Mouse (Mus musculus) CD4-positive naive resting alpha-beta T cell, adult 76 days (primary cell): ENCODE measurements around the gene Ccdc38. TPM values are rescaled to one million over a fixed set of nuclear protein-coding genes. Genes with fewer than 3 reads are reported as not detected.

Experiments
- total RNA-seq: library from RNA; stranded (reverse); gene quantifications from one replicate; pipeline ENCODE4 v1.2.4, GENCODE M21; 2023

The Ccdc38 gene
- total RNA-seq = 0.32 TPM

DNA sequence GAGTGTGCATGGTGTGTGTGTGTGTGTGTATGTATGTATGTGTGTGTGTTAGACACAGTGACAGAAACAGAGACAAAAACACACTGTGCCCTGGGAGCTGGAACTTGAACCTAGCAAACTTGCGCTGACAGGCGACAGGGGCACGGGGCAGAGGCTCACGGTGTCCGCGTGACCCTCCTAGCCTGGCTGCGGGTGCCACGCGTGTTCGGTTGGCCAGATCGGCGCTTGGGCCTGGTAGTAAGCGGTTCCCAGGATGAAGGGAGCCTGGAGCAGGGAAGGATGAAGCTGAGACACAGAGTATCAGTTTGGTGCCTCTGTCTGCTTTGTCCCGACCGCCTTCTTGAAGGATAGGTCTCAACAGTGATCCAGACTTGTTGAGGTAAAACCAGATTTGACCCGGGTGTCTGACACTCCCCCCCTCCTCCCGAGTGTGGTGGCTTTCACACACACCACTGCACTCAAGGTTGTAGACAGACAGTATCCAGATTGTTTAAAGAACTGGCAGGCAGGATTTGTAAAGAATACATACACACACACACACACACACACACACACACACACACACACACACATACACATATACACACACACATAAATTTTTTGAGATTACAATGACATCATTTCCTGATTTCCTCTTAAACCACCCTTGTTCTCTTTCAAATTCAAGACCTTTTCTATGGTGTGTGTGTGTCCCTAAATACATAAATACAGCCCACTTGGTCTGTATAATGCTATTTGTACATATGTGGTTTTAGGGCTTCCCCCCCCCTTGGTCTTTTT, at the start of gene Ccdc38:
Ccdc38 (plus strand) TSS at position 202 of the 780 bp plus-strand sequence.

DNA sequence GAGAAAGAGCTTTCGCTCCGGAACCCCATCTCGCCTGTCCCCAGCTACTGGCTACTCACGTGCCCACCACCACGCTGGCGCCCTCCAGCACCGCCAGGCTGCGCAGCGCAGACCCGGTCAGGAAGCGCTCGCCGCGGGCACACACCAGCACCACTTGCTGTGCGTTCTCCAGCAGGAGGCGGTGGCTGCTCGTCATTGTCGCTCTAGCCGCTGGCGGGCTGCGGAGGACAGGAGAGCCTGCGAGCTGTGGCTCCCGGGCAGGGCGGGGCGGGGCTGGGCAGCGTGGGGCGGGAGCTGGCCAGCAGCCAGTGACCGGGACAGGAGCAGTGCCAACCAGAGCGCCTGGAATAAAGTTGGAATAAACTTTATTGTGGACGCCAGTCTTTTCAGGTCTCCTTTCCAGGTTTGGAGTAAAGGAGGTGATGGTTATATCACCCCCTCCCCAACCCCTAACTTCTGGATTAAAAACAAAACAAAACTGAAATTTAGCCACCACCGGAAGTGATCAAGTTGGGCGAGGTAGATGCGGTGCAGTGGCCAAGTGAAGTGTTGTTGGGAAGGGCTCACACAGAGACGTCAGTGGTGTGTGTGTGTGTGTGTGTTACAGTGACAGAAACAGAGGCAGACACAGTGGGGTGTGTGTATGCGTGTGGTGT, 529 bp upstream of the Ccdc38 start, which contains the start of gene Amdhd1:
Amdhd1 (minus strand) TSS at position 259 of the 656 bp plus-strand sequence.

GRCm38 (mm10) chr10:93589281-93589848, 48.9 kb downstream of the Ccdc38 start, which contains the start of gene Snrpf:
Gene Snrpf (minus strand): TSS chr10:93589706.

Other genes starting within 250 kb of the Ccdc38 start
- 38.4 TPM for gene Elk3, start 229.5 kb upstream of the Ccdc38 start, total RNA-seq
- gene Lta4h, start 87.2 kb upstream of the Ccdc38 start, total RNA-seq = 123 TPM
- gene Hal, start 51.9 kb upstream of the Ccdc38 start, total RNA-seq = 2.1 TPM
- gene Amdhd1, start 599 bp upstream of the Ccdc38 start, total RNA-seq = not detected
- gene Snrpf, start 49.1 kb downstream of the Ccdc38 start, total RNA-seq = 33.4 TPM
- not detected for gene Ntn4, start 100.0 kb downstream of the Ccdc38 start, total RNA-seq